Mouse (Mus musculus): Measurements from ENCODE around the gene Rif1.

DNA sequence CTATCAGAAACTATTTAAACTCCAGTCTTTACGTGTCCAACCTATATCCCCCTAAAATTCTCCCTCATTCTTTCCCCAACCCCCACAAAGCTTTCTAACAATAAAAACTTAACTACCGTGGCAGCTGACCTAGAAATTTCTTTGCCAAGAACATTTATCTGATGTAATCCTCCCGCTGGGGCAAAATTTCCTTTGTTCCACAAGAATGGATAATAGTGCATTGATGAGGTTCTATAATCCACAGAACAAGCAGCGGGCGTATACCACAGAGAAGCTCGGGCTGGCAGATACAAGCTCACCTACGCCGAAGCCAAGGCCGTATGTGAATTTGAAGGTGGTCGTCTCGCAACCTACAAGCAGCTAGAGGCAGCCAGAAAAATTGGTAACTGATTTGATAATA lies 29.1 kb upstream of the Rif1 start:
- no peak for TF ChIP-seq CTCF (IDR thresholded peaks at IDR 0.05; ENCODE audit: extremely low read depth, insufficient read depth, low read length)
- TF ChIP-seq POLR2A (IDR thresholded peaks at IDR 0.05; ENCODE audit: extremely low read depth, insufficient read depth, low read length) = no peak

Measured in cortical plate, adult 2 months (tissue).